Mouse (Mus musculus) pancreas, adult 10 weeks (tissue): ENCODE results near the gene Vmn1r212. TPM values are rescaled to one million over a fixed set of nuclear protein-coding genes. Genes with fewer than 3 reads are reported as not detected.

ENCODE experiments used
- polyA plus RNA-seq: library from polyadenylated mRNA; stranded (reverse); fragments of 350-450 nt; fragmentation: Illumina TruSeq; extraction: RNeasy Lipid Tissue Mini Kit (QIAGEN cat#74804); gene quantifications from one replicate; pipeline ENCODE4 v1.2.3, GENCODE M21; 2015; ENCODE audit warnings: low read depth, low replicate concordance; ENCODE audit not compliant: insufficient read depth

Gene Vmn1r212
- polyA plus RNA-seq, result not detected

DNA sequence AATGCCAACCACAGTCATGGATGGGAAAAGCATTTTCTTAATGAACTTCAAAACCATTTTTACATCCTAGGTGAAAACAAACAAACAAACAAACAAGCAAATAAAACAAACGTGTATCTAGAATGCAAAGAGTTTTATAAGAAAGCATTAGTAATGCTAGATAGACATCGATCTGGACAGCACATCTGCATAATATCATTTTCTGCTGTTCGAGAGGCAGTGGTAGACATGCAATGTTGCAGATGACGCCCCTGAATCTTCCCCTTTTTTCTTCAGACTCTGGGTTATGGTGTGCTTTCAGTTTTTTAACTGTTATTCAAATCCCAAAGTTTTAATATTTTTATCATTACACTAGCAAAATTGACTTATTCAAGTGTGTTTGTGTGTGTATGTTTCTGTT, at the start of gene Vmn1r212:
Vmn1r212 (minus strand) TSS at position 101 of the 400 bp plus-strand sequence.

DNA sequence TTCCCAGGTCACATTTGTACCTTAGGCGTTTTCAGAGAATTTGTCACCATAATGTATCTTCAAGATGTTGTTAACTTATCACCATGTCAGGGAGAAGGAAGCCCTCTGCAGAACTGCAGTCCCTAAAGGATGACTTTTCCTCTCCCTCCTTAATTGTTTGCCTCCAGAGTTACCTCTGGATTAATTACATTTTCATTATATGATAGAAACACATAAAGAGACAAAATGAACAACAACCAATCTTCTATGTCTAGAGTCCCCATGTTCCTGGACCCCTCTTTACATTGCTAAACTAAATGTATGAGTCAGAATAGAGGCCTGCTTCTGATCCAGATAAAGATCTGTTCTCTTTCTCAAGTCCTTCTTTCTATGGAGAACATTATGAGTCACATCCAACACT, 26.5 kb downstream of the Vmn1r212 start, which contains the start of gene Vmn1r211:
Vmn1r211 (minus strand) TSS at position 101 of the 400 bp plus-strand sequence.

Other genes starting within 250 kb of the Vmn1r212 start
- gene Vmn1r207-ps, start 154.6 kb downstream of the Vmn1r212 start, polyA plus RNA-seq, result not detected
- gene Vmn1r208, start 106.8 kb downstream of the Vmn1r212 start, polyA plus RNA-seq, result not detected
- gene Vmn1r209, start 74.5 kb downstream of the Vmn1r212 start, polyA plus RNA-seq, result not detected
- gene Vmn1r210, start 52.9 kb downstream of the Vmn1r212 start, polyA plus RNA-seq, result not detected
- gene Vmn1r211, start 26.6 kb downstream of the Vmn1r212 start, polyA plus RNA-seq, result not detected
- not detected for gene Vmn1r213, start 123.5 kb upstream of the Vmn1r212 start, polyA plus RNA-seq
- gene Vmn1r214, start 146.2 kb upstream of the Vmn1r212 start, polyA plus RNA-seq, result not detected
- gene Vmn1r215, start 183.8 kb upstream of the Vmn1r212 start, polyA plus RNA-seq, result not detected
- gene Vmn1r217, start 234.0 kb upstream of the Vmn1r212 start, polyA plus RNA-seq, result not detected
- gene Vmn1r218, start 248.9 kb upstream of the Vmn1r212 start, polyA plus RNA-seq, result not detected